Mouse (Mus musculus) heart, embryonic 11.5 days (tissue): Measurements from ENCODE around the gene Olfr279. TPM values are rescaled to one million over a fixed set of nuclear protein-coding genes. Genes with fewer than 3 reads are reported as not detected.
A peak's percentile ranks its signal among the peaks of the same experiment; 100 is the strongest.
"Not testable (repeated sequence)": the region's sequence is repeated elsewhere in the genome, so short reads cannot be mapped to it uniquely, and the experiment has no call there.

Experiments
- ATAC-seq: fragments of 200-750 bp; cut with Nextera tagmentation; replicated peaks from 2 replicates; pipeline ENCODE4 v1.8.0; 2017; ENCODE audit warnings: moderate library complexity; ENCODE audit not compliant: insufficient number of reproducible peaks, low FRiP score, low TSS enrichment
- H3K27ac ChIP-seq: fragments of 300-500 bp; sonication (generic); 2 replicates; pipeline ENCODE4 v1.5.1; 2014; ENCODE audit warnings: mild to moderate bottlenecking, low read depth, low read length
- H3K27me3 ChIP-seq: fragments of 300-500 bp; sonication (generic); 2 replicates; pipeline ENCODE4 v1.6.1; 2014; ENCODE audit warnings: mild to moderate bottlenecking, low read length, mixed read lengths; ENCODE audit not compliant: control insufficient read depth, insufficient read depth
- H3K36me3 ChIP-seq: fragments of 300-500 bp; sonication (generic); 2 replicates; pipeline ENCODE4 v1.6.1; 2014; ENCODE audit warnings: mild to moderate bottlenecking, low read length, moderate library complexity, mixed read lengths; ENCODE audit not compliant: control insufficient read depth, insufficient read depth
- H3K4me1 ChIP-seq: fragments of 300-500 bp; sonication (generic); 2 replicates; pipeline ENCODE4 v1.6.1; 2014; ENCODE audit warnings: low read length; ENCODE audit not compliant: control insufficient read depth, insufficient read depth
- H3K4me2 ChIP-seq: fragments of 300-500 bp; sonication (generic); 2 replicates; pipeline ENCODE4 v1.6.1; 2014; ENCODE audit warnings: mild to moderate bottlenecking, moderate library complexity
- H3K4me3 ChIP-seq: fragments of 300-500 bp; sonication (generic); 2 replicates; pipeline ENCODE4 v1.5.1; 2014; ENCODE audit warnings: low read depth, low read length
- H3K9ac ChIP-seq: fragments of 300-500 bp; sonication (generic); 2 replicates; pipeline ENCODE4 v1.6.1; 2014; ENCODE audit warnings: mild to moderate bottlenecking, low read depth, low read length, moderate library complexity
- H3K9me3 ChIP-seq: fragments of 300-500 bp; sonication (generic); replicated peaks from 2 replicates; pipeline ENCODE4 v1.6.1; 2016; ENCODE audit warnings: low read length; ENCODE audit not compliant: control insufficient read depth
- WGBS: fragments of 180-500 bp; shearing (Covaris S2); extraction: QIAGEN DNeasy Blood & Tissue Kit; methylation state at CpG from one replicate; pipeline ENCODE4 v1.1.7; 2014; ENCODE audit not compliant: insufficient replicate concordance; 5-methylcytosine and 5-hydroxymethylcytosine counted together
- polyA plus RNA-seq: library from polyadenylated mRNA; unstranded; fragments of >200 nt; fragmentation: Nextera tagmentation; extraction: Ambion mirVana; gene quantifications from 2 replicates; pipeline ENCODE4 v1.2.1, GENCODE M21; 2014

Olfr279 gene
- polyA plus RNA-seq, 1 experiment from 2014 or later: not detected

GRCm38 (mm10) chr15:98514146-98514545, 21.9 kb downstream of the Olfr279 start:
- Histone ChIP-seq H3K9me3 (no peaks in the 10 kb centered on the region), H3K9ac (no peak overlapping the region), H3K27ac (no peak overlapping the region), H3K27me3 (no peaks in the 10 kb centered on the region), H3K4me3 (no peak overlapping the region), H3K36me3 (peaks cover 5% of the 10 kb centered on the region; the same call in 1 of the 2 replicates), H3K4me2 (no peak overlapping the region), H3K4me1 (peaks cover 14% of the 10 kb centered on the region)
- 77% methylated on average over 8 of the region's 8 CpGs for WGBS
- ATAC-seq: no peak

GRCm38 (mm10) chr15:98514845-98515244, 22.6 kb downstream of the Olfr279 start:
- H3K4me3 ChIP-seq, H3K9me3 ChIP-seq, ATAC-seq, H3K4me2 ChIP-seq, H3K27ac ChIP-seq, H3K9ac ChIP-seq, H3K36me3 ChIP-seq, H3K27me3 ChIP-seq: not testable (repeated sequence)
- 45% methylated on average over 2 of the region's 2 CpGs for WGBS
- H3K4me1 ChIP-seq: peaks cover 14% of the 10 kb centered on the region

- no peak for ATAC-seq
- no peaks in the 10 kb centered on the region for H3K9me3 ChIP-seq
- peaks cover 7% of the 10 kb centered on the region for H3K4me1 ChIP-seq
- no peak overlapping the region for H3K4me2 ChIP-seq
- no peak overlapping the region for H3K27ac ChIP-seq
- no peak overlapping the region for H3K9ac ChIP-seq
- WGBS: 72% methylated on average over 16 of the region's 16 CpGs
- H3K27me3 ChIP-seq: no peaks in the 10 kb centered on the region
- peaks cover 23% of the 10 kb centered on the region for H3K36me3 ChIP-seq
- no peak overlapping the region for H3K4me3 ChIP-seq
These were observed 25.5 kb downstream of the Olfr279 start for GRCm38 (mm10) chr15:98517380-98518355.

GRCm38 (mm10) chr15:98521245-98521644, 29.0 kb downstream of the Olfr279 start:
- H3K4me1 ChIP-seq: no peaks in the 10 kb centered on the region
- H3K27ac ChIP-seq: no peak overlapping the region
- no peaks in the 10 kb centered on the region for H3K27me3 ChIP-seq
- H3K36me3 ChIP-seq: peaks cover 38% of the 10 kb centered on the region
- no peak for ATAC-seq
- WGBS: 98% methylated on average over 3 of the region's 3 CpGs
- no peak overlapping the region for H3K4me3 ChIP-seq
- no peaks in the 10 kb centered on the region for H3K9me3 ChIP-seq
- no peak overlapping the region for H3K9ac ChIP-seq
- no peak overlapping the region for H3K4me2 ChIP-seq

- no peak for ATAC-seq
These were observed 33.9 kb downstream of the Olfr279 start for GRCm38 (mm10) chr15:98526057-98526456.

GRCm38 (mm10) chr15:98527056-98527771, 35.0 kb downstream of the Olfr279 start:
- H3K4me3 ChIP-seq: no peak overlapping the region
- H3K4me1 ChIP-seq: peaks cover under 1% of the 10 kb centered on the region; the same call in 1 of the 2 replicates
- no peaks in the 10 kb centered on the region for H3K27me3 ChIP-seq
- no peak; the same call in 1 of the 2 replicates for ATAC-seq
- H3K4me2 ChIP-seq: no peak overlapping the region
- WGBS: 97% methylated on average over 5 of the region's 5 CpGs
- no peak overlapping the region for H3K27ac ChIP-seq
- no peaks in the 10 kb centered on the region for H3K9me3 ChIP-seq
- H3K36me3 ChIP-seq: peaks cover 47% of the 10 kb centered on the region
- H3K9ac ChIP-seq: no peak overlapping the region

More at GRCm38 (mm10) chr15:98526057-98526456, 33.9 kb downstream of the Olfr279 start:
- Histone ChIP-seq H3K4me2 (no peak overlapping the region), H3K4me1 (no peaks in the 10 kb centered on the region), H3K27me3 (no peaks in the 10 kb centered on the region), H3K27ac (no peak overlapping the region), H3K9ac (no peak overlapping the region), H3K36me3 (peaks cover 51% of the 10 kb centered on the region), H3K4me3 (no peak overlapping the region), H3K9me3 (no peaks in the 10 kb centered on the region)
- WGBS: 59% methylated on average over 5 of the region's 5 CpGs

- ATAC-seq: no peak
These were observed 35.9 kb downstream of the Olfr279 start for GRCm38 (mm10) chr15:98528066-98528563.

GRCm38 (mm10) chr15:98532281-98532680, 40.1 kb downstream of the Olfr279 start:
- Histone ChIP-seq H3K27me3 (no peaks in the 10 kb centered on the region), H3K9ac (peak overlapping the region; percentile 90; the same call in 1 of the 2 replicates), H3K4me2 (peak overlapping the region; percentile 81), H3K4me3 (peak overlapping the region; percentile 65), H3K36me3 (peaks cover 24% of the 10 kb centered on the region), H3K9me3 (no peaks in the 10 kb centered on the region), H3K4me1 (peaks cover 6% of the 10 kb centered on the region; the same call in 1 of the 2 replicates), H3K27ac (no peak overlapping the region)
- WGBS: 40% methylated on average over 5 of the region's 5 CpGs
- ATAC-seq: no peak

More at GRCm38 (mm10) chr15:98528066-98528563, 35.9 kb downstream of the Olfr279 start:
- Histone ChIP-seq H3K4me1 (peaks cover 6% of the 10 kb centered on the region; the same call in 1 of the 2 replicates), H3K4me2 (no peak overlapping the region), H3K27me3 (no peaks in the 10 kb centered on the region), H3K4me3 (no peak overlapping the region), H3K36me3 (peaks cover 41% of the 10 kb centered on the region), H3K9ac (no peak overlapping the region), H3K27ac (no peak overlapping the region), H3K9me3 (no peaks in the 10 kb centered on the region)
- 84% methylated on average over 5 of the region's 5 CpGs for WGBS
